Mouse (Mus musculus) splenic B cell, adult 2 months (primary cell): ENCODE data around the gene Tas2r143.
A peak's percentile ranks its signal among the peaks of the same experiment; 100 is the strongest.

Experiments used
- DNase-seq: peaks from one replicate; pipeline ENCODE4 v3.0.0-alpha.2; 2011; ENCODE audit warnings: low read depth, low spot score
- H3K27me3 ChIP-seq: 2 replicates; pipeline ENCODE4 v1.6.1; 2012; ENCODE audit warnings: mild to moderate bottlenecking, low read length, moderate library complexity, mixed read lengths; ENCODE audit not compliant: control insufficient read depth, poor library complexity, insufficient read depth, severe bottlenecking
- H3K36me3 ChIP-seq: 2 replicates; pipeline ENCODE4 v1.6.1; 2012; ENCODE audit warnings: mild to moderate bottlenecking, low read length, moderate library complexity, mixed read lengths; ENCODE audit not compliant: control insufficient read depth, poor library complexity, insufficient read depth, severe bottlenecking

Tas2r143 gene

GRCm38 (mm10) chr6:42375131-42375530, 24.9 kb upstream of the Tas2r143 start:
- Histone ChIP-seq H3K27me3 (no peaks in the 10 kb centered on the region), H3K36me3 (no peaks in the 10 kb centered on the region)
- DNase-seq: no peak

GRCm38 (mm10) chr6:42376016-42376415, 24.0 kb upstream of the Tas2r143 start:
- H3K27me3 ChIP-seq: no peaks in the 10 kb centered on the region
- no peak for DNase-seq
- H3K36me3 ChIP-seq: no peaks in the 10 kb centered on the region

DNA sequence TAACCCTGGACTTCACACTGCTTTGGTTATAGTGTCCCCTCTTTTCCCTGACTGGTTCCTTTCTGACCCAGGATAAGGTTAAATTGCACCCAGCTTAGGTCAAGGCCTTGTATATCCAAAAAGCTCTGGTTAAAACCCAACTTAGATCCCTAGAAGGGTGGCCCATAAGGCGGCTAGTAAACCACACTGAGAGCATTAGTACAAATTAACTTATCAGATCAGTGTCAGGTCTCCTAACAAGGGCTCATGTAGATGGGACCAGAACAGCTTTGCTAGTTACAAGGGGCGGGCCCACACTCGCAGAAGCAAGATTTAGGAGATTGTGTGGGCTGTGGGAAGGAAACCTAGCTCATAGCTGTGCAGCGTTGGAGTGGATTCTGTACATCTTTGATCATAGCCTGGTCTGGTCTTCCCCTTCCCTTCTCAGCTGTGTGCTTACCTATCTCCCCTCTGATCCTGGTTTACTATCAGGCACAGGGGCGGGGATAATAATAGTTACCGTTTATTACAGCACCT, 23.5 kb upstream of the Tas2r143 start:
- H3K36me3 ChIP-seq: no peaks in the 10 kb centered on the region

DNA sequence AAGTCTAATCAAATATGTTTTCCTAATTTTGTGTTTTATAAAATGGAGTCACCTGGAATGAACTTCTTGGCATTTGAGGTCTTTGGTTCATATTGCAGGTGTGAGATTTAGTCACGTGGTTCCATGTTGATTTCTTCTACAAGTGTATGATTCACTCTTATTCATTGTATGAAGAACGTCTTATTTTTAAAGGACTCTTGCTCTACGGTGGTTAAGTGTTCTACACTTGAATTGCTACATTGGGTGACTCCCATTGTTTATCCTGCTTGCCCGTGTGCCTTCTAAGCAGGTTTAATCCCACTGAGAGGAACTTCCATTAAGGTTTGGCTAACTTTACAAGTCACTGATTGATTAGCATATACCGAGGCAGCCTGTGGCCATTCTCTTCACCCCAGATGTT, 22.8 kb upstream of the Tas2r143 start:
- Histone ChIP-seq H3K36me3 (no peaks in the 10 kb centered on the region), H3K27me3 (no peaks in the 10 kb centered on the region)
- DNase-seq: no peak

More for the DNA sequence above, 23.5 kb upstream of the Tas2r143 start:
- H3K27me3 ChIP-seq: no peaks in the 10 kb centered on the region
- no peak for DNase-seq

- DNase-seq: no peak
- Histone ChIP-seq H3K27me3 (no peaks in the 10 kb centered on the region), H3K36me3 (no peaks in the 10 kb centered on the region)
Measured at GRCm38 (mm10) chr6:42379551-42379950, 20.5 kb upstream of the Tas2r143 start.

DNA sequence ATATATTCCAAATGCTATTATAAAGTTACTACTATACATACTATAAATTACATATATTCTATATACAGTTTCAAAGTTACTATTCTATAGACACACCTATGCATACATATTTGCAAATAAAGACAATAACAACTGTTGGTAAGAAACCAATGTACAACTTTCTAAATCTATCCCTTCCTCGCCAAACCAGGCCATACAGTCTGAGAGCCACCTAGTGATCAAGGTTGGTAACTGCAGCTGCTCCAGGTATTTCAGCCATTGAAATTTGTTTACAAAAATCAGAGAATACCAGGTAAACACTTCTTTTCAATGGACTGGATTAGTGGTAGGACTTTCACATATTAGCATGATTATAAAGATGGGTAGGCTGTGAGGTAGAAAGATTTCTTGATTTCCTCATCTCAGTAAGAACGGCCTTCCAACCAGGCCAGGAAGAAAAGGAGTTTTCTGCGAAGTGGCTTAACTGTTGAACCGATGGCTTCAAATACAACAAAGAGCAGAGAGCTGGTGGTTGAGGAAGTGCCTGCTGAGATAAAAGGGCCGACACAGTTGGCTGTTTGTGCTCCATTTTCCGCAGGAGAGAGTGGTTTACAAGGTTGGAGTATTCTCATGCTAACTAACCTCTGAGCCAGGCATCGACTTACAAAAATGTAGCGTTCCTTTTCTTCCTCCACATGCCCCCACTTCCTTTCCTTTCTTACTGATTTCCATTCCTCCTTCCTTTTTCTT, 19.5 kb upstream of the Tas2r143 start:
- no peaks in the 10 kb centered on the region for H3K27me3 ChIP-seq
- no peaks in the 10 kb centered on the region for H3K36me3 ChIP-seq
- DNase-seq: peak; percentile 64

DNA sequence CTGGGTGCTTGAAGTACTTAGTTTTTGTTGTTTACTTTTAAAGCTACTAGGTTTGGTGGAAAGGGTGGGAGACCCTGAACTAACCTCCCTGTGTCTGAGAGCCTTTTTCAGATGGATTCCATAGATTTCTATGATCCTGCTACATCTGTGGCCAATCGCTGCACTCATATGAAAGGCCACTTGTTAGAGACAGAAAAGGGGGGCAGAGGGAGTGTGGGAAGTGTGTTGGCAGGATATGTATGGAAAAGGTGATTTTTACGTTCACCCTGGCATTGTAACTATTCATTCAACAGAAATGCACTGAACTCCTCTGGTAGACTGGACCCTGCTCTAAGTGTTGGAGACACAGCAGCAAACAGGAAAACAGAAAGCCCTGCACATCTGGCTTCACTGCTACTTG, 18.8 kb upstream of the Tas2r143 start:
- Histone ChIP-seq H3K27me3 (no peaks in the 10 kb centered on the region), H3K36me3 (no peaks in the 10 kb centered on the region)
- DNase-seq: no peak

DNA sequence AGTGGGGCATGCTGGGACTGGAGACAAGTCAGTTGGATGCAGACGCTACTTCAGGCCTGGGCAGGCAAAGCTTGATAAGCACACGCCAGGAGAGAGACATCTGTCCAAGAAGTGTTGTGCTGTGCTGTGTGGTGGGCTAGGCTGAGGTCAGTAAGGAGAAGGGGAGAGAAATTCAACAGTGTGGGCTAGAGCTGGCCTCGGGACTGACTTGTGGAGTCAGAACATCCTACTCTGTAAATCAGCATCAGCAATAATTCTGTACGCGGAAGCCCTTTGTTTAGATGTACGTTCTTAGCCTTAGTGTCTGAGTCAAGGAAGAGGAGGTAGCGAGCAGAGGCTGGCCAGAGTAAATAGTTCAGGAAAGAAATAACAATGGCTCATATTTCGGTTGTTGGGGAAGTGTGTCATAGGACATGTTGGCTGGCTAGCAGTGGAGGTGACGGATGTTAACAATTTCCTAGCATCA, 18.1 kb upstream of the Tas2r143 start:
- no peaks in the 10 kb centered on the region for H3K27me3 ChIP-seq
- H3K36me3 ChIP-seq: no peaks in the 10 kb centered on the region
- no peak for DNase-seq

DNA sequence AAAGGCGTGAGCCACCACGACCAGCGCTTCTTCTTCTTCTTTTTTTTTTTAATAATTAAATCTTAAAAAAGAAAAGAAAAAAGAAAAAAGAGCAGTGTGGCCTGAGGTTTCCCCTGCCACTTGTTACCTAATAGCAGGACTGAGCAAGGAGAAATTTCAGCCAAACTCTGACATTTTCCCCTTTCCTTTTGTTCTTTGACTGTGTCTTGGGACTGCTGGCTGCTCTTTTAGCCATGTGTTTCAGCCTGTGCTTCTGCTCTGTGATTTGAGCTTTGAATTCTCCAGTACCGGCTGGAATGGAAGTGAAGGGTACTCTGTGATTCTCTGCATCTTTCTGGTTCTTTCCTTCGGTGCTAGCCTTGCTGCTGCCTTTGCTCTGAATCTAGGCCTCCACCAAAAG, 16.7 kb upstream of the Tas2r143 start:
- no peak for DNase-seq

GRCm38 (mm10) chr6:42385635-42386034, 14.4 kb upstream of the Tas2r143 start:
- no peak for DNase-seq
- Histone ChIP-seq H3K36me3 (no peaks in the 10 kb centered on the region), H3K27me3 (no peaks in the 10 kb centered on the region)

More for the DNA sequence above, 16.7 kb upstream of the Tas2r143 start:
- H3K27me3 ChIP-seq: no peaks in the 10 kb centered on the region
- H3K36me3 ChIP-seq: no peaks in the 10 kb centered on the region

DNA sequence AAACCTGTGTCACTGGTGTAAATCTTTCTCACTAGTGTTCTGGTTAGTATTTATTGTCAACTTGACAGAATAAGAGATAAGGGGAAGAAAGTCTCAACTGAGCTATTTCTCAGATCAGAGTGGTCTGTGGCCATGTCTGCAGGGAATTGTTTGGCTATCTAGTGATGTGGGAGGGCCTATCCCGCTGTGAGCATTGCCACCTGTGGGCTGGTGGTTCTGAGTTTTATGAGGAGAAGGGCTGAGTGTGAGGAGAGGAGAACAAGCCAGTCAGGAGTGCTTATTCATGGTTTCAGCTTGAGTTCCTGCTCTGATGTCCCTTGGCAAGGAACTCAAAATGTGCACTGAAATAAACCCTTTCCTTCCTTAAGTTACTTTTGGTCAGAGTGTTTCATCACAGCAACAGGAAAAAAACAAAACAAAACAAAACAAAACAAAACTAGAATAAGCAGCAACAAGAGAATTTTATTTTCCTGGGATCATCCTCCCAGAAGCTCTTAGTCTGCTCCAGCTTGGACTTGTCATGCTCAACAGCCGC, 8.2 kb upstream of the Tas2r143 start:
- H3K36me3 ChIP-seq: no peaks in the 10 kb centered on the region
- H3K27me3 ChIP-seq: no peaks in the 10 kb centered on the region
- no peak for DNase-seq

GRCm38 (mm10) chr6:42395960-42396809, 3.9 kb upstream of the Tas2r143 start:
- peak; percentile 21 for DNase-seq
- Histone ChIP-seq H3K36me3 (no peaks in the 10 kb centered on the region), H3K27me3 (no peaks in the 10 kb centered on the region)

DNA sequence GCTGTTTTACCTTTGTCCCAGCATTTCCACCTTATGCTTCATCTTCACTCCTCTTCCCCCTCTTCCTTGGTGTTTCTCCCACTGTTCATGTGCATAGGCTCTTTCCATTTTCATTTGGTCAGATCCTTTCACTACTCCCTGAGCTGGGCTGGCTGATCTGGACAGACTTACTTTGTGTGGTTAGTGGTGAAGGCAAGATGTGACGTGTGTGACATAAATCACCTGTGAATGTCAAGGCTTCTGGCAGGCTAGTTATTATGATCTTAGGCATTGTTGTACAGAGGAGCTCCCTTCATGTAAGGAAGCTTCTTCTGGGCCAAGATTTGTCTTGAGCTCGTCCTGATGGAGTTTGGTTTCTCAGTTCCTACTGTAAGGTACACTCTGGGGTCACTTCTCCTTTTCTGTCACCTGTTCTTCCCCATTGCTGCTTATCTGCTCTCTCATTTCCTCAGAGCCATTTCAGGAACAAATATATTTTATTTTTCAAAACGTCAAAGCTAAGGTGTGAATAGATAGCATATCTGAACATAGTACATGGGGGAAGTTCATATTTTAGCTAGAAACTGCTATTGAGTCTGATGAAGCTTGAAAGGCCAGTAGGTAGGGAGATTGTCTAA, 2.9 kb upstream of the Tas2r143 start:
- DNase-seq: peak; percentile 77
- Histone ChIP-seq H3K27me3 (no peaks in the 10 kb centered on the region), H3K36me3 (no peaks in the 10 kb centered on the region)

DNA sequence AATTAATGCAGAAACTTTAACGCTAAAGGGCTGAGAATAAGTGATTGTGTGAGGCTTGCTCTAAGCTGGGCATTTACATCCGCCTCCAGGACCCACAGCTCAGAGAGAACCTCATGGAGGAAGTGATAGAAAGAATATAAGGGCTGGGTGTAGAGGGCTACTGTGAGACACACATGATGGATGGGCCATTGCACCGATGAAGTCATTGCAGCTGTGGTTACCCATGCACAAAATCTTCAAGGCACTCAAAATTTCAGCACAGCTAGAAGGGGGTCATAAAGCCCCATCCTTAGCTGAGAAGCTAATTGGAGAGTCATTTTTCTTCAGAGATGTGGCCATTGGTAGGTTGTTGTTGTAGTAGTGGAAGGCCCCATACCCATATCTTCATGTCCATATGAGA, 1.8 kb upstream of the Tas2r143 start:
- H3K36me3 ChIP-seq: no peaks in the 10 kb centered on the region
- H3K27me3 ChIP-seq: no peaks in the 10 kb centered on the region
- DNase-seq: peak; percentile 60
